Mouse (Mus musculus): ENCODE data around the gene Hmgn2. TPM values are rescaled to one million over a fixed set of nuclear protein-coding genes. Genes with fewer than 3 reads are reported as not detected.

Hmgn2 gene
- polyA plus RNA-seq, 1 experiment from 2014 or later, result 1,711 TPM

DNA sequence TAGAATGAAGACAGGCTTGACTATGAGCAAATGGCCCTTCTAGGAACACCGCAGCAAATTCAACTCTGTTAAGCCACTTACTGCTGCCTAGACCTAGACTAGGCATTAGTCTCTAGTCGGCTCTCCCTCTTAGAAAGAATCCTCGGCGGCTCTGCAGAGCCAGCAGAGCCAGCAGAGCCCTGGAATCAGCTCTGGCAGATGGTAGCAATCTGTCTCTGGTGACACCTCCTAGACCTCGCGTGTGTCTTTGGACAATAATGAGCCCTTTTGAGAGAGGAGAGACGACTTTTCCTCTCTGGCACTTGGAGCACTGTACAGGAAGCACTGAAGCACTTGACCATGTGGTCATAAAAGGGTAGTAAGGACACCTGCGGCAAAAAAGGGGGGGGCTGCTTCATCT, 3.3 kb upstream of the Hmgn2 start:
- ATAC-seq (ENCODE audit: insufficient number of reproducible peaks, insufficient read depth, low FRiP score, low read depth), result no peak
- H3K27ac ChIP-seq (replicated peaks in 1 of 2; ENCODE audit: control insufficient read depth in 1 of 2, insufficient read depth in 1 of 2, low read depth in 2 of 2, low read length in 2 of 2), result no peak overlapping the region
- H3K36me3 ChIP-seq (ENCODE audit: control insufficient read depth, insufficient read depth, low read length), result peaks cover 36% of the 10 kb centered on the region
- H3K9me3 ChIP-seq (ENCODE audit: control insufficient read depth, low read length), result no peaks in the 10 kb centered on the region
- 76% methylated on average over 8 of the region's 8 CpGs for WGBS
- no peaks in the 10 kb centered on the region for H3K27me3 ChIP-seq (ENCODE audit: control insufficient read depth, insufficient read depth, low read length)
- H3K9ac ChIP-seq (ENCODE audit: low read length), result no peak overlapping the region
- peaks cover 8 to 10% of the 10 kb centered on the region in 2 experiments; a peak in 3 of 4 replicates for H3K4me1 ChIP-seq (ENCODE audit: control insufficient read depth in 2 of 2, insufficient read depth in 2 of 2, low read length in 2 of 2)
- no peak overlapping the region for H3K4me2 ChIP-seq (ENCODE audit: low read length)
- no peak overlapping the region for H3K4me3 ChIP-seq (ENCODE audit: control insufficient read depth in 1 of 2, insufficient read depth in 1 of 2, low read depth in 1 of 2, low read length in 2 of 2)

DNA sequence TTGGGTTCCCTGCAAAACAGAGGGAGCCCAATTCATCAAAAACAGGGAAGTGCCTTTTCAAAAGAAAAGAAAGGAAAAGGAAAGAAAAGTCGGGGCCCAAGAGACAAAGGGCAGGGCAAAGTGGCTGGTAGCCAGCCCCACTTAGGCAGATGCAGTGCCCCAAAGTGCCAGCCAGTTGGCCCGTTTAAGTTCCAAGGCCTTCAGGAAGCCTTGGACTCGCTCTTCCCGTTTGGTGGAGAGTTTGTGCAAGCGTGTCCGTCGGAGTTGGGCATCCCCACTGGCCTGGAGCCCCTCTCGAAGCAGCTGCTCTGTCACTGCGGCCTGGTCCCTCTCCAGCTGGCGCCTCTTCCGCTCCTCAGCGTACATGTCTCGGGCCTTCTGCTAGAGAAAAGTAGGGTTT, 2.4 kb upstream of the Hmgn2 start:
- H3K4me3 ChIP-seq (ENCODE audit: control insufficient read depth in 1 of 2, insufficient read depth in 1 of 2, low read depth in 1 of 2, low read length in 2 of 2), result no peak overlapping the region
- no peak for ATAC-seq (ENCODE audit: insufficient number of reproducible peaks, insufficient read depth, low FRiP score, low read depth)
- peaks cover 11 to 19% of the 10 kb centered on the region in 2 experiments for H3K4me1 ChIP-seq (ENCODE audit: control insufficient read depth in 2 of 2, insufficient read depth in 2 of 2, low read length in 2 of 2)
- H3K27me3 ChIP-seq (ENCODE audit: control insufficient read depth, insufficient read depth, low read length), result no peaks in the 10 kb centered on the region
- H3K9me3 ChIP-seq (ENCODE audit: control insufficient read depth, low read length), result no peaks in the 10 kb centered on the region
- H3K9ac ChIP-seq (ENCODE audit: low read length), result no peak overlapping the region
- peaks cover 40% of the 10 kb centered on the region for H3K36me3 ChIP-seq (ENCODE audit: control insufficient read depth, insufficient read depth, low read length)
- H3K27ac ChIP-seq (replicated peaks in 1 of 2; ENCODE audit: control insufficient read depth in 1 of 2, insufficient read depth in 1 of 2, low read depth in 2 of 2, low read length in 2 of 2), result no peak overlapping the region
- WGBS, result 90% methylated on average over 13 of the region's 13 CpGs
- no peak overlapping the region for H3K4me2 ChIP-seq (ENCODE audit: low read length)

DNA sequence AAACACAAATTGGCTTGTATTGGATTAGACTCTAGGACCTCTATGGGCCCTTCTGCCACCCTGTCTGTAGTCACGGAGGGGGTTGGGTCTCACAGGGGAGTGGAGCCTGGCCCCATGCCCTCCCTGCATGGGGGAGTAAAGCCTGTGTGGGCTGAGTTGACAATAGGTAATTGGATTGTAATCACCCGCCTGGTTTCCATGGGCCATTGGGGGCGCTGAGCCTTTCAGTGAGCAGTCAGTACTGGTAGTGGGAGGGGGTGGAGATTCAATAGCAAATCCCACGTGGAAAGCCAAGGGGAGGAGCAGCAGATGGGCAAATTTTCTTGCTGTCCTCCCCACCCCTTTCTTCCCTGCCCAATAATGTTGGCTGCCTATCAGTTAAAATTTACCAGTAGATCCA, 1.7 kb upstream of the Hmgn2 start:
- no peak for ATAC-seq (ENCODE audit: insufficient number of reproducible peaks, insufficient read depth, low FRiP score, low read depth)
- peaks cover 45% of the 10 kb centered on the region for H3K36me3 ChIP-seq (ENCODE audit: control insufficient read depth, insufficient read depth, low read length)
- no peak overlapping the region for H3K4me3 ChIP-seq (ENCODE audit: control insufficient read depth in 1 of 2, insufficient read depth in 1 of 2, low read depth in 1 of 2, low read length in 2 of 2)
- H3K27ac ChIP-seq (replicated peaks in 1 of 2; ENCODE audit: control insufficient read depth in 1 of 2, insufficient read depth in 1 of 2, low read depth in 2 of 2, low read length in 2 of 2), result no peak overlapping the region
- H3K4me2 ChIP-seq (ENCODE audit: low read length), result no peak overlapping the region
- H3K9ac ChIP-seq (ENCODE audit: low read length), result no peak overlapping the region
- WGBS, result 45% methylated on average over 4 of the region's 4 CpGs
- no peaks in the 10 kb centered on the region for H3K9me3 ChIP-seq (ENCODE audit: control insufficient read depth, low read length)
- no peaks in the 10 kb centered on the region for H3K27me3 ChIP-seq (ENCODE audit: control insufficient read depth, insufficient read depth, low read length)
- peaks cover 11 to 20% of the 10 kb centered on the region in 2 experiments for H3K4me1 ChIP-seq (ENCODE audit: control insufficient read depth in 2 of 2, insufficient read depth in 2 of 2, low read length in 2 of 2)

DNA sequence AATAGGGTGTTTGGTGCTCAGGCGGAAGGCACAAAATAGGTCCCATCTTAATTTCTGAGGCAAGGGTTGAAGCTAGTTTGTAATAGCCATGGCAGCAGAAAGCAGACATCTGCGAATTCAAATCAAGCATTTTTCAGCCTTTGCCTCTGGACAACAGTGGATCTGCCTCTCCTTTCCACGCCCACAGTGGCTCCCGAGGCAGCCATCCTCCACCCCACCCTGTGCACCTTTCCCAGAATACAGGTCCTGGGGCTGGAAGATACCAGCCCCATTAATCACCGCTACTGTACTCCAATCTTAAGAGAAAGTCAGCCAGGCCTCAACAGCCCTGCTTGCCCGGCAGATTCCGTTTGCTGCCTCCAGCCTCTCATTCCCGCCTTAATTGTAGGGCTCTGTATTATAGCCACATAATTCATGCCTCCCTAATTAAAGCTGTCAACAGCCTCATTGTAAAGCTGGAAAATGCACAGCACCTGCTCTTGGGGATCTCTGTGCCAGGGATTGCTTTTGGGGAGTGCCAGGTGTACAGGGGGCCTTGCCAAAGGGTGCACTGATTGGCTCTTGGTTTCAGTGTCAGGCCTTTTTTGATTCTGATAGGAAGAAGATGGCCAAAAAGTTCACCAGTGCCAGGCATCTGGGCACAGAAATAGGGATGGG, 792 bp upstream of the Hmgn2 start:
- Histone ChIP-seq H3K4me2 (ENCODE audit: low read length) (peak overlapping the region; percentile 98), H3K27me3 (ENCODE audit: control insufficient read depth, insufficient read depth, low read length) (no peaks in the 10 kb centered on the region), H3K27ac (replicated peaks in 1 of 2; ENCODE audit: control insufficient read depth in 1 of 2, insufficient read depth in 1 of 2, low read depth in 2 of 2, low read length in 2 of 2) (no peak overlapping the region), H3K9me3 (ENCODE audit: control insufficient read depth, low read length) (no peaks in the 10 kb centered on the region), H3K4me3 (ENCODE audit: control insufficient read depth in 1 of 2, insufficient read depth in 1 of 2, low read depth in 1 of 2, low read length in 2 of 2) (no peak overlapping the region; a peak in 1 of 4 replicates), H3K4me1 (ENCODE audit: control insufficient read depth in 2 of 2, insufficient read depth in 2 of 2, low read length in 2 of 2) (peaks cover 11 to 20% of the 10 kb centered on the region in 2 experiments), H3K9ac (ENCODE audit: low read length) (peak overlapping the region; percentile 98), H3K36me3 (ENCODE audit: control insufficient read depth, insufficient read depth, low read length) (peaks cover 49% of the 10 kb centered on the region)
- 62% methylated on average over 8 of the region's 8 CpGs for WGBS
- ATAC-seq (ENCODE audit: insufficient number of reproducible peaks, insufficient read depth, low FRiP score, low read depth), result no peak

DNA sequence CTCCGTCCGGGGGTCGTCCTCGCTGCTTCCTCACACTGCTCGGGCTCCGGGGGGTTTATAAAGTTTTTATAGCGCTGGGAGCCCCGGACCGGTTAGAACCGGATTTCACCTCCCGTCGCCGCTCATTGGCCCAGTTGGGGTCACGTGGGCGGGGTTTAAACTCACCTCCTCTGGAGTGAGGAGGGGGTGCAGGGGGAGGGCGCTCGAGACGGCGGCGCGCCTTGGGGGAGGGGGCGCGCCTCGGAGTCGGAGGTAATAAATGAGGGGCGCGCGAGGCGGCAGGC, 642 bp downstream of the Hmgn2 start:
- H3K27ac ChIP-seq (replicated peaks in 1 of 2; ENCODE audit: control insufficient read depth in 1 of 2, insufficient read depth in 1 of 2, low read depth in 2 of 2, low read length in 2 of 2), result peak overlapping the region; percentile 99
- no peaks in the 10 kb centered on the region for H3K9me3 ChIP-seq (ENCODE audit: control insufficient read depth, low read length)
- H3K4me1 ChIP-seq (ENCODE audit: control insufficient read depth in 2 of 2, insufficient read depth in 2 of 2, low read length in 2 of 2), result peaks cover 11 to 20% of the 10 kb centered on the region in 2 experiments
- H3K4me2 ChIP-seq (ENCODE audit: low read length), result peak overlapping the region; percentile 98
- under 1% methylated on average over 27 of the region's 29 CpGs for WGBS
- H3K4me3 ChIP-seq (ENCODE audit: control insufficient read depth in 1 of 2, insufficient read depth in 1 of 2, low read depth in 1 of 2, low read length in 2 of 2), result peak overlapping the region; percentile 79 to 97
- H3K27me3 ChIP-seq (ENCODE audit: control insufficient read depth, insufficient read depth, low read length), result no peaks in the 10 kb centered on the region
- H3K9ac ChIP-seq (ENCODE audit: low read length), result peak overlapping the region; percentile 98
- peaks cover 61% of the 10 kb centered on the region for H3K36me3 ChIP-seq (ENCODE audit: control insufficient read depth, insufficient read depth, low read length)
- peak; percentile 83 for ATAC-seq (ENCODE audit: insufficient number of reproducible peaks, insufficient read depth, low FRiP score, low read depth)

DNA sequence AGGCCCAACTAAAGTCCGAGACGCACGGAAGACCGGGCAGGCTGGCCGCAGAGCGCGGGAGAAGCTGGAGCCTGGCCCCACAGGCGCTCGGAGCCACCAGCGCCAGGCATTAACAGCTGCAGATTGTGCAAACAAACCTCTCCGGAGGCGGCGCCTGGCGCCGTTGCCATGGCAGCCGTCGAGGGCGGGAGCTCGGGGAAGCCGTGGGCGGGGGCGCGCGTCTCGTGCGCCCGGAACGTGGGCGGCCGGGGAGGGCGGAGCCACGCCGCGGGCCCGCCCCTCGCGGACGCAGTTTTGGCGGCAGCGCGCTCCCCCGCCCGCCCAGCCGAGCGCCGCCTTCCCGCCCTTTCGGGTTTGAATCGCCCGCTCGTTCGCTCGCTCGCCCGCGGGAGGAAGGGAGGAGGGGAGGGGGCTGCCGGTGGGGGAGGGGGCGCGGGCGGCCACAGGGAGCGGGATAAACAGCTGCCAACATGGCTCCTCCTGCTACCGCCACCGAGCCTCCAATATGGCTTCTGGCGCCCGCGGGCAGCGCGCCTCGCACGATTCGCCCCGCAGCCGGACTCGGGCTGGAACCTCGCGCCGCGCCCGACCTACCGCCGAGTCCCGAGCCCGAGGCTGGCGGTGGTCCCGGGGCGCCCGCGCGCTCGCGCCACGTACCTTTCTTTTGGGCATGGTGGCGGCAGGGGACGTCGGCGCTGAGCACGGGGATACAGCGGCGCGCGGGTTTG, 1.1 kb downstream of the Hmgn2 start:
- Histone ChIP-seq H3K9ac (ENCODE audit: low read length) (peak overlapping the region; percentile 98), H3K36me3 (ENCODE audit: control insufficient read depth, insufficient read depth, low read length) (peaks cover 64% of the 10 kb centered on the region), H3K27me3 (ENCODE audit: control insufficient read depth, insufficient read depth, low read length) (no peaks in the 10 kb centered on the region), H3K4me1 (ENCODE audit: control insufficient read depth in 2 of 2, insufficient read depth in 2 of 2, low read length in 2 of 2) (peaks cover 11 to 20% of the 10 kb centered on the region in 2 experiments), H3K9me3 (ENCODE audit: control insufficient read depth, low read length) (no peaks in the 10 kb centered on the region), H3K4me3 (ENCODE audit: control insufficient read depth in 1 of 2, insufficient read depth in 1 of 2, low read depth in 1 of 2, low read length in 2 of 2) (peak overlapping the region; percentile 79 to 97), H3K27ac (replicated peaks in 1 of 2; ENCODE audit: control insufficient read depth in 1 of 2, insufficient read depth in 1 of 2, low read depth in 2 of 2, low read length in 2 of 2) (peak overlapping the region; percentile 99), H3K4me2 (ENCODE audit: low read length) (peak overlapping the region; percentile 98)
- ATAC-seq (ENCODE audit: insufficient number of reproducible peaks, insufficient read depth, low FRiP score, low read depth), result peak; percentile 84
- under 1% methylated on average over 96 of the region's 101 CpGs for WGBS

DNA sequence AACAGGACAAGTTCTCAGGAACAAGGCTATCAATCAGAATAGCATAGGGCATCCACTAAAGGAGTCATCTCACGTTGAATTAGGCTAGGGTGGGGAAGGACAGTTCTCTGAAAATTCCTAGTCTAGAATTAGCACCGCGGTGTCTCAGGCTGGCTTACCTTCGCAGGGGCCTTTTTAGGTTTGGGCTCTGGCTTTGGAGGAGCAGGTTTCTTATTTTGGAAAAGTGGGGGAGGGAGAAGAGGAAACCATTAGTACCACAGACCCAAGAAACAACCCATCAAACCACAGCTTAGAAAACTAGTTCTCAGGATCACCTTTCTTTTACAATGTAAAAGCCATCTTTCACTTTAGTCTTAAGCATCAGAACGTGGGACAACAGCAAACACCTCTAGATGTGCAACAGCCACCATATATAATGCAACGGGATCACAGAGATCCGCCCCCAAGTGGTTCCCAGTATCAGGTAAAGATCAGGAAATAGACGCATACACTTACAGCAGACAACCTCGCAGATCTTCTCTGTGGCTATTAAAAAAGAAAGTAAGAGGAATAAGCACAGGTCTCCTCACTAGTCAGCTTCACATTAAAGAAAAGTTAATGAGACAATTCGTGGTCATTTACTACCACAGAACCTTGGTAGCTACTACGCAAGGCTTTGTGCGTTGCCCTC, 2.0 kb downstream of the Hmgn2 start:
- H3K36me3 ChIP-seq (ENCODE audit: control insufficient read depth, insufficient read depth, low read length), result peaks cover 57% of the 10 kb centered on the region
- no peak for ATAC-seq (ENCODE audit: insufficient number of reproducible peaks, insufficient read depth, low FRiP score, low read depth)
- peaks cover 11 to 20% of the 10 kb centered on the region in 2 experiments for H3K4me1 ChIP-seq (ENCODE audit: control insufficient read depth in 2 of 2, insufficient read depth in 2 of 2, low read length in 2 of 2)
- no peaks in the 10 kb centered on the region for H3K9me3 ChIP-seq (ENCODE audit: control insufficient read depth, low read length)
- peak overlapping the region; percentile 79 to 97 for H3K4me3 ChIP-seq (ENCODE audit: control insufficient read depth in 1 of 2, insufficient read depth in 1 of 2, low read depth in 1 of 2, low read length in 2 of 2)
- peak overlapping the region in 1 of 2 experiments; percentile 51; a peak in 2 of 4 replicates for H3K27ac ChIP-seq (replicated peaks in 1 of 2; ENCODE audit: control insufficient read depth in 1 of 2, insufficient read depth in 1 of 2, low read depth in 2 of 2, low read length in 2 of 2)
- H3K27me3 ChIP-seq (ENCODE audit: control insufficient read depth, insufficient read depth, low read length), result no peaks in the 10 kb centered on the region
- peak overlapping the region; percentile 81 for H3K4me2 ChIP-seq (ENCODE audit: low read length)
- 36% methylated on average over 12 of the region's 12 CpGs for WGBS
- peak overlapping the region; percentile 74 for H3K9ac ChIP-seq (ENCODE audit: low read length)
